Mouse (Mus musculus): ENCODE data around the gene Gm49383. TPM values are rescaled to one million over a fixed set of nuclear protein-coding genes. Genes with fewer than 3 reads are reported as not detected.
"Not testable (repeated sequence)": the region's sequence is repeated elsewhere in the genome, so short reads cannot be mapped to it uniquely, and the experiment has no call there.

Gene Gm49383
- polyA plus RNA-seq, 1 experiment from 2014 or later = 40.8 TPM

- H3K9me3 ChIP-seq = no peaks in the 10 kb centered on the region
- H3K27me3 ChIP-seq = no peaks in the 10 kb centered on the region
- WGBS = 5% methylated on average over 9 of the region's 9 CpGs
- ATAC-seq (ENCODE audit: insufficient number of reproducible peaks, insufficient read depth, low FRiP score, low TSS enrichment, low read depth) = no peak
- H3K4me1 ChIP-seq (replicated peaks) = peaks cover 6% of the 10 kb centered on the region; the same call in 1 of the 2 replicates
- H3K4me3 ChIP-seq (replicated peaks) = no peak overlapping the region; the same call in 1 of the 2 replicates
- H3K4me2 ChIP-seq = peak overlapping the region; percentile 2; the same call in 1 of the 2 replicates
- H3K27ac ChIP-seq = no peak overlapping the region
- no peak overlapping the region for H3K9ac ChIP-seq (replicated peaks)
- peaks cover 19% of the 10 kb centered on the region for H3K36me3 ChIP-seq
Observed at GRCm38 (mm10) chr12:69159578-69159940, 37.3 kb downstream of the Gm49383 start.

GRCm38 (mm10) chr12:69158765-69159577 lies 37.9 kb downstream of the Gm49383 start, which contains the start of gene Rps29:
TSS of gene Rps29 (minus strand) at chr12:69159186.
- H3K4me1 ChIP-seq (replicated peaks); H3K9me3 ChIP-seq; H3K27me3 ChIP-seq: not testable (repeated sequence)
- peak within 1 kb of the TSS; percentile 71 for H3K4me3 ChIP-seq (replicated peaks)
- ATAC-seq (ENCODE audit: insufficient number of reproducible peaks, insufficient read depth, low FRiP score, low TSS enrichment, low read depth) = peak; percentile 99
- H3K9ac ChIP-seq (replicated peaks) = peak within 1 kb of the TSS; percentile 90
- peak within 1 kb of the TSS; percentile 94 for H3K27ac ChIP-seq
- peaks cover 19% of the 10 kb centered on the region for H3K36me3 ChIP-seq
- peak within 1 kb of the TSS; percentile 70 for H3K4me2 ChIP-seq
- under 1% methylated on average over 63 of the region's 68 CpGs for WGBS

GRCm38 (mm10) chr12:69158366-69158764 lies 38.5 kb downstream of the Gm49383 start:
- H3K27me3 ChIP-seq = no peaks in the 10 kb centered on the region
- WGBS = 2% methylated on average over 19 of the region's 19 CpGs
- H3K4me3 ChIP-seq (replicated peaks) = peak overlapping the region; percentile 71
- H3K4me2 ChIP-seq = peak overlapping the region; percentile 70
- no peak for ATAC-seq (ENCODE audit: insufficient number of reproducible peaks, insufficient read depth, low FRiP score, low TSS enrichment, low read depth)
- peak overlapping the region; percentile 90 for H3K9ac ChIP-seq (replicated peaks)
- H3K9me3 ChIP-seq = no peaks in the 10 kb centered on the region
- peaks cover 19% of the 10 kb centered on the region for H3K36me3 ChIP-seq
- H3K27ac ChIP-seq = peak overlapping the region; percentile 94
- H3K4me1 ChIP-seq (replicated peaks) = peaks cover 6% of the 10 kb centered on the region; the same call in 1 of the 2 replicates

GRCm38 (mm10) chr12:69157107-69157506 lies 39.8 kb downstream of the Gm49383 start:
- no peak for ATAC-seq (ENCODE audit: insufficient number of reproducible peaks, insufficient read depth, low FRiP score, low TSS enrichment, low read depth)
- H3K36me3 ChIP-seq = peaks cover 19% of the 10 kb centered on the region
- H3K4me3 ChIP-seq (replicated peaks) = no peak overlapping the region
- H3K4me1 ChIP-seq (replicated peaks) = peaks cover 6% of the 10 kb centered on the region; the same call in 1 of the 2 replicates
- no peaks in the 10 kb centered on the region for H3K27me3 ChIP-seq
- no peak overlapping the region for H3K9ac ChIP-seq (replicated peaks)
- no peaks in the 10 kb centered on the region for H3K9me3 ChIP-seq
- no peak overlapping the region for H3K27ac ChIP-seq
- 94% methylated on average over 2 of the region's 2 CpGs for WGBS
- H3K4me2 ChIP-seq = no peak overlapping the region

- H3K9me3 ChIP-seq = no peaks in the 10 kb centered on the region
- no peak overlapping the region for H3K4me2 ChIP-seq
- WGBS = 79% methylated on average over 4 of the region's 4 CpGs
- no peak overlapping the region for H3K27ac ChIP-seq
- H3K27me3 ChIP-seq = no peaks in the 10 kb centered on the region
- no peak for ATAC-seq (ENCODE audit: insufficient number of reproducible peaks, insufficient read depth, low FRiP score, low TSS enrichment, low read depth)
- H3K9ac ChIP-seq (replicated peaks) = no peak overlapping the region
- no peak overlapping the region for H3K4me3 ChIP-seq (replicated peaks)
- H3K4me1 ChIP-seq (replicated peaks) = peaks cover 6% of the 10 kb centered on the region; the same call in 1 of the 2 replicates
- H3K36me3 ChIP-seq = peaks cover 19% of the 10 kb centered on the region
Observed at GRCm38 (mm10) chr12:69156436-69156835, 40.5 kb downstream of the Gm49383 start.

- 83% methylated on average over 2 of the region's 2 CpGs for WGBS
- ATAC-seq (ENCODE audit: insufficient number of reproducible peaks, insufficient read depth, low FRiP score, low TSS enrichment, low read depth) = no peak
- Histone ChIP-seq H3K4me3 (replicated peaks) (no peak overlapping the region), H3K4me1 (replicated peaks) (peaks cover 6% of the 10 kb centered on the region; the same call in 1 of the 2 replicates), H3K27me3 (no peaks in the 10 kb centered on the region), H3K27ac (no peak overlapping the region), H3K36me3 (peaks cover 19% of the 10 kb centered on the region), H3K9me3 (no peaks in the 10 kb centered on the region), H3K9ac (replicated peaks) (no peak overlapping the region), H3K4me2 (no peak overlapping the region)
Observed at GRCm38 (mm10) chr12:69155923-69156322, 41.0 kb downstream of the Gm49383 start.

- ATAC-seq (ENCODE audit: insufficient number of reproducible peaks, insufficient read depth, low FRiP score, low TSS enrichment, low read depth) = no peak
- 64% methylated on average over 13 of the region's 13 CpGs for WGBS
Observed at GRCm38 (mm10) chr12:69150049-69150448, 46.9 kb downstream of the Gm49383 start.

GRCm38 (mm10) chr12:69147166-69147735 lies 49.7 kb downstream of the Gm49383 start:
- Histone ChIP-seq H3K27ac (no peak overlapping the region), H3K36me3 (no peaks in the 10 kb centered on the region), H3K9ac (replicated peaks) (no peak overlapping the region), H3K4me1 (replicated peaks) (no peaks in the 10 kb centered on the region), H3K4me2 (no peak overlapping the region), H3K27me3 (no peaks in the 10 kb centered on the region), H3K4me3 (replicated peaks) (no peak overlapping the region), H3K9me3 (no peaks in the 10 kb centered on the region)
- no peak for ATAC-seq (ENCODE audit: insufficient number of reproducible peaks, insufficient read depth, low FRiP score, low TSS enrichment, low read depth)
- 90% methylated on average over 5 of the region's 5 CpGs for WGBS

More at GRCm38 (mm10) chr12:69150049-69150448, 46.9 kb downstream of the Gm49383 start:
- Histone ChIP-seq H3K27me3 (no peaks in the 10 kb centered on the region), H3K4me1 (replicated peaks) (no peaks in the 10 kb centered on the region), H3K27ac (no peak overlapping the region), H3K9me3 (no peaks in the 10 kb centered on the region), H3K4me2 (no peak overlapping the region), H3K36me3 (no peaks in the 10 kb centered on the region), H3K9ac (replicated peaks) (no peak overlapping the region), H3K4me3 (replicated peaks) (no peak overlapping the region)

- Histone ChIP-seq H3K27ac (no peak overlapping the region), H3K4me3 (replicated peaks) (no peak overlapping the region), H3K4me1 (replicated peaks) (no peaks in the 10 kb centered on the region), H3K36me3 (no peaks in the 10 kb centered on the region), H3K9ac (replicated peaks) (no peak overlapping the region), H3K4me2 (no peak overlapping the region), H3K9me3 (no peaks in the 10 kb centered on the region), H3K27me3 (no peaks in the 10 kb centered on the region)
- no peak for ATAC-seq (ENCODE audit: insufficient number of reproducible peaks, insufficient read depth, low FRiP score, low TSS enrichment, low read depth)
- 80% methylated on average over 6 of the region's 6 CpGs for WGBS
Observed at GRCm38 (mm10) chr12:69143460-69143859, 53.4 kb downstream of the Gm49383 start.

GRCm38 (mm10) chr12:69139841-69140240 lies 57.1 kb downstream of the Gm49383 start:
- Histone ChIP-seq H3K9ac (replicated peaks) (no peak overlapping the region), H3K4me3 (replicated peaks) (no peak overlapping the region), H3K36me3 (no peaks in the 10 kb centered on the region), H3K4me2 (no peak overlapping the region), H3K27ac (no peak overlapping the region), H3K9me3 (no peaks in the 10 kb centered on the region), H3K4me1 (replicated peaks) (no peaks in the 10 kb centered on the region), H3K27me3 (no peaks in the 10 kb centered on the region)
- peak; percentile 59; the same call in 1 of the 2 replicates for ATAC-seq (ENCODE audit: insufficient number of reproducible peaks, insufficient read depth, low FRiP score, low TSS enrichment, low read depth)
- whole genome bisulfite sequencing = 84% methylated on average over 7 of the region's 7 CpGs

- H3K4me3 ChIP-seq (replicated peaks) = no peak overlapping the region
- ATAC-seq (ENCODE audit: insufficient number of reproducible peaks, insufficient read depth, low FRiP score, low TSS enrichment, low read depth) = no peak
- H3K36me3 ChIP-seq = no peaks in the 10 kb centered on the region
- H3K9me3 ChIP-seq = no peaks in the 10 kb centered on the region
- H3K4me2 ChIP-seq = no peak overlapping the region
- no peaks in the 10 kb centered on the region for H3K27me3 ChIP-seq
- H3K27ac ChIP-seq = no peak overlapping the region
- WGBS = 89% methylated on average over 3 of the region's 3 CpGs
- no peaks in the 10 kb centered on the region for H3K4me1 ChIP-seq (replicated peaks)
- no peak overlapping the region for H3K9ac ChIP-seq (replicated peaks)
Observed at GRCm38 (mm10) chr12:69139201-69139600, 57.7 kb downstream of the Gm49383 start.

Data from limb, embryonic 12.5 days (tissue).